Mouse (Mus musculus) mature B cell (primary cell): ENCODE results near the gene Gjc3.
"Not testable (repeated sequence)": the region's sequence is repeated elsewhere in the genome, so short reads cannot be mapped to it uniquely, and the experiment has no call there.

Experiments
- in situ Hi-C: fragments of 300-500 bp; cut with MboI; formaldehyde crosslinking; loops from 2 replicates; pipeline ENCODE4 v1.14.3; 2019

Gjc3 gene

DNA sequence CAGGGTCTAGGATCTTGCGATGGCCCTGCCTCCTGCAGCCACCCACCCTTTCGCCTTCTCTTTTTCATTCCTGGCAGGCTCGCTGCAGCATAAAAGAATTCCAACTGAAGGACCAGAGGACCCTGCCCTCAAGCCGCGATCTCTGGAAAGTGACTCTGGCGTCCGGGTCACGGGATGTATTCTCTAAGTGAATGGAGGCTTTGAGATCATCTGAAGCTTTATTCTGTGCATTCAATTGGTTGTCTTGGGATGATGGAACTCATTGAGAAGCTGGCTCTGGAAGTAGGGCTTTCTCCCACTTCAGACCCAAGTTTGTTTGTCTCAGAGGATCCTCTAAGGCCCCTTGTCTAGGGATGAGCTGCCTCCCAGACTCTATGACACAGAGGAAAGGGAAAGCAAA is at the start of gene Gjc3:
Gjc3 (minus strand) TSS at position 154 of the 400 bp plus-strand sequence.
- in situ Hi-C loops, result no loop called here

DNA sequence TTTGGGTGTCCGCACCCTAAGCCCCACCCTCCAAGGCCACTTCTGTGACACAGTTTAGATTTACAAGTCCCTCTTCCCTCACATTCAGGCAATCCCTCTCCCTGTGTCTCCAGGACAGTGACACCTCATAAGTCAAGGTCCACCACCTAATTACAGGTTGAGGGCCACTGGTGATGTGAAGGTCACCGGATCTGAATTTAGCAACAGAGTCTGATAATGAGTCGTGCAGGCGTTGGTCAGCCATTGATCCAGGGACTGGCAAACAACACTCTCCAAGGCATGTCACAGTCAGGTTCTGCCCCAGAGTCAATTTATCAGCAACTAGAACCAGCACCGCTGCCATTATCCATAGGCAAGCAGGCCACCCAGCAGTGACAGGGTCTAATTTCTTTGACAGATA is 49.5 kb upstream of the Gjc3 start:
- in situ Hi-C loops, result no loop called here

DNA sequence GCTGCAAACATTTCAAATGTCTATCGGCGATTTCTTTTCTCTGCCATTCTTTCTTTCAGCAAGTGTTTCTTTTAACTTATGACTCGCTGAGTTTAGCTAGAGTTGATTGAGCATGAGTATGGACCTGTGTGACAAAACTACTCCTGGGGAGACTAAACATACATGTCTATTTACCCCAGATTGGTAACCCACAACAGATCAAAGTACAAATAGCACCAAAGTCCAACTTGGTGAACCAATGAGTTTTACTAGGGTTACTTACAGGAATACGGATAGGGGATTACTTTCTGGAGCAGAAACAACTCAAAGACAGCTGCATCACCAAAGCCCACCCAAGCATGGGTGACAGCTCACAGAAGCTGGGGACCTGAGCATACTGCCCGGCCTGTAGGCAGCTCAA is 46.5 kb upstream of the Gjc3 start:
- in situ Hi-C loops, result no loop called here

DNA sequence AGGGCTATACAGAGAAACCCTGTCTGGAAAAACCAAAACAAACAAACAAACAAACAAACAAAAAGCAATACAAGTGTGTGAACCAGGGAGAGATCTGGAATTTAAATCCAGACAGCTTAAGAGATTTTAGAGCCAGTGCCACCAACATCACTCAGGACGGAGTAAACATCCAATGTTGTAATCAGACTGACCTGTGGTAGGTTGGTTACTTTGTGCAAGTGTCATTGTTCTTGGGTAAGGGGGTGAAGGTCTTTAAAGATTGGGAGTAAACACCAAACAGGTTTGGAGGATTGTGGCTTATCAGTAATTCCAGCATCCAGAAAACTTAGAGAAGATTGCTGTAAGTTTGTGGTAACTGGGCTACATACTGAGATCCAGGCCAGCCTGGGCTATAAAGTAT is 23.5 kb upstream of the Gjc3 start:
- in situ Hi-C loops, result no loop called here

DNA sequence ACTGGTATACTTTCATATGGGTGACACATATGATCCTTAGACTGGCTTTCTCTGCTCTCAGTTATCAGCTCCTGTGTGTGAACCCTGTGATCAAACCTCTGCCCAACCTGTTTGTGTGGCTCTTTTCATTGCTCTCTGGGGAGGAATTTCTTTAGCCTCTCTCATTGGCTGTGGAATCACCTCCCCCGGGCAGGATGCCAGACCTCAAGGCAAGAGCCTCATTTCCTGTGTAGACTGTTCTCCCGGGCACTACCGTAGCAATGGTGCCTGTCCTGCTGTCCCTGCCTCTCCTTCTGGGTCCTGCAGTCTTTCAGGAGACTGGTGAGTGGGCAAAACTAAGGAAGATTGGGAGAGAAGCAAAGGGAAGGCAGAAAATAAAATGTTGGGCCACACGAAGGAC is 18.4 kb upstream of the Gjc3 start, which contains the start of gene Azgp1:
Azgp1 (plus strand) TSS at position 221 of the 400 bp plus-strand sequence.
- in situ Hi-C loops, result no loop called here

DNA sequence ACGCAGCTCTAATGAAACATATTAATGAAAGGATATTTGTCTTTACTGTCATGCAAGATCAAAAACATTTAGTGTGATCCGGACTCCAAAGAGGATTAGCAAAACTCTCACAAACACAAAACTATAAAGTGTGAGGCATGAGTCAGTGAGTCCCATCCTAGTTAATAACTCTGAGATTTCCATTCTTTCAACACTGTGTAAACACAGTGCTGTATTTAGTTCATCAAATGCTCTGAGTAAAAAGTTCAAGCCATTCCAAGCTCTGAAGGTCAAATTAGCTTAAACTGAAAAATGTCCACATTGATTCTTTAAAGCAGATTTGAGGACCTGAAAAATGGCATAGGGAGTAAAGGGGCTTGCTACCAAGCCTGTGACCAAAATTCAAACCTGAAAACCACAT is 16.2 kb upstream of the Gjc3 start:
- in situ Hi-C loops, result no loop called here

DNA sequence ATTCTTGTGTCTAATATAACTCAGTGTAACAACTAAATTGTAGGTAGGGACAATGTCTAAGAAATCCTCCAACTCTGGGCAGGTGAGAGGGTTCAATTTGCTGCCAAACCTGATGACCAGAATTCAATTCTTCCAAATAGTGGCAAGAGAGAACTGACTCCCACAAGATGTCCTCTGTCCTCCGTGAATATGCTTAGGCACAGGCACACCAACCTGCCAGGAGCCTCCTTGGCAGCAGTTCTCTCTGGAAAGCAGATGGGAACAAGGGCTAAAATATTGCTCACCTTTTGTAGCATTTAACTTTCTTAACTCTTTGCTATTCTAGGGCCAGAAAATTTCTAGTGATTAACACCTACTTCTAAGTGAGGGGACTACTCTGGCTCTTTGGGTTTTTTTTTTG is 14.4 kb upstream of the Gjc3 start:
- in situ Hi-C loops, result no loop called here

DNA sequence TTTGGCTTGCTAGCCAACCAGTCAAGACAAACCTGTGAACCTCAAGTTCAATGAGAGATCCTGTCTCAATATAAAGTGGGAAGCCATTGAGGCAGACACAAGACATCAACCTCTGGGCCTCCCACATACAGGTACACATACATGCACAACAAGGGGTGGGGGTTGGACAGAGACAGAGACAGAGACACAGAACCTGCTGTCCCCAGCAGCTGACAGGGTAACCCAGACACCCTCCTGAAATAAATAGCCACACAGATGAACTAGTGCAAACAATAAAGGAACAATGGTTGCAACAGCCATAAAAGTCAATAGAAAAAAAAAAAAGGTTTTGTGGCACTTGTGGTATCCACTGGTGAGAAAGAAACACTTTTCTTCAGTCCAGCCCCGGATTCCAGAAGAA is 12.5 kb upstream of the Gjc3 start:
- in situ Hi-C loops, result no loop called here

DNA sequence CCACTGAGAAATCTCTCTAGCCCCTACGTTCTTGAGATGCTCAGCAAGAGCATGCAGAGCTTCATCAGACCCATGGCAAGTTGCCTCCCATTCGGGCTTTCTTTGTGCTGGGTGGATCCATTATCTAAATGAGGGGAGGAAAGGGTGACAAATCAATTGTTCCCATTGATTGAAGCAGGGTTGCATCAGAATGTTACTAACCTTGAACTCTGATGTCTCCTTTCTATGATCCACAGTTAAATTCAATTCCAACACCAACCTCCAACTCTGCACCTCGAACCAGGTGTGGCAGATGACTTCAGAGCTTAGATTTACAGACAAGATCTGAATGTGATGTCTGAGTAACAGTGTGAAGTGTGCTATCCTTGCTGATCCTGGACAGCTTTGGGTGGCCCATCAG is 11.8 kb upstream of the Gjc3 start:
- in situ Hi-C loops, result no loop called here

DNA sequence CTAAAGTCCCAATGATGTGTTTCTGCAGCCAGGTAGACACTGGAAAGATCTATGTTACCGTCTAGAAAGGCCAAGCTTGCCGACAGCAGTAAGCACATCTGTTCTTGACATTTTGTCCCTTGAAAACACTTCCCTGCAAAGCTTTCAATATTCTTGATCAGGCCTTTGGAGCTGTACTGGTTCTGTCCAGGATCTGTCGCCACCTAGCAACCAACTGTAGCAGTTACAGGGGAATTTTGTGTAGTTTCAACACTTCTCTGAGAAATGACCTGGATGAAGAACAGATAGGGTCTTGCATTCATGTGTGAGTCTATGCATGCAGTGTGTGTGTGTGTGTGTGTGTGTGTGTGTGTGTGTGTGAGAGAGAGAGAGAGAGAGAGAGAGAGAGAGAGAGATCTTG is 10.8 kb upstream of the Gjc3 start:
- in situ Hi-C loops, result no loop called here

DNA sequence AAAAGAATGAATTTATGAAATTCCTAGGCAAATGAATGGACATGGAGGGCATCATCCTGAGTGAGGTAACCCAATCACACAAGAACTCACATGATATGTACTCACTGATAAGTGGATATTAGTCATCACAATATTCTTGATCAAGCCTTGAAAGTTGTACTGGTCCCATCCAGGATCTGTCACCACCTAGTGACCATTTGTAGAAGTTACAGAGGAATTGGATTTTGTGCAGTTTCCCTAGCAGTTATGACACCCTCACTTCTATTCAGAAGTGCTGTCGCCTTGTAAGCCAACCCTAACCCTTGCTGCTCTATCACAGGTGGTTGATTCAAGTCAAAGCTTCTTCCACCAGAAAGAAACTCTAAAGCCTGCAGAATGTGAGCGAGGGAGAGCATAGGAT is 10.3 kb upstream of the Gjc3 start:
- in situ Hi-C loops, result no loop called here

DNA sequence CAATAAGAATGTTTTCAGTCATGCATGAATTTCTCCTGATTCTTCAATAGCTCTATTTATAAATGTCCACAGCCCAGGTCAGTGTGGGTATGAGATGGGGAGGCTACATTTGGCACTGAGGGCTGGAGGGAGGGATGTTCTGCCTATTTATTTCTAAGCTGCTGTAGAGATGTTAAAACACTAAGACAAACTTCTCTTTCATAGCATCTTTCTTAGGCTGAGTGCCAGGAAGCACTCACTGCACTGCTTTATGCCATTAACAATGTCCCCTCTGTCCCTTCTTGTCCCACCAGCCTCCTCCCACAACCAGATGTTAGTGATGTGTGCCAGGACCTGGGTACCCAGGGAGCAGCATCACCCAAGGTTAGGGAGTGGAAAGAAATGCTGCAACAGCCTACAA is 3.6 kb upstream of the Gjc3 start:
- in situ Hi-C loops, result no loop called here

DNA sequence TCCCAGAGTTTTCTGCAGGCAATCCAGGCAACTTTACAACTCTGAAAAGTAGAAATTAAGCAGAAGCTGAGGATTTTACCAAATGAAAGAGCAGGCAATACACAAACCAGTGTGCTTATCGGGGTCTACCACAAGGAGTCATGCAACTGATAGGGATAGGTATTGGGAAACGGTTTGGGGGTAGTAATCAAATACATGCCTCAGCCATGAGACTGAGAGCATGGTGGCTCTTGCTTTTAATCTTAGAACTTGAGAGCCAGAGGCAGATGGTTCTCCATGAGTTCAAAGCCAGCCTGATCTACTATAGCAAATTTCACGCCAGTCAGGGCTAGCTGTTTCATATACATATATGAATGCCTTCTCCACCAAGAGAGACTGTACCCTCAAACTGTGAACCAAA is 6.5 kb downstream of the Gjc3 start:
- in situ Hi-C loops, result no loop called here

DNA sequence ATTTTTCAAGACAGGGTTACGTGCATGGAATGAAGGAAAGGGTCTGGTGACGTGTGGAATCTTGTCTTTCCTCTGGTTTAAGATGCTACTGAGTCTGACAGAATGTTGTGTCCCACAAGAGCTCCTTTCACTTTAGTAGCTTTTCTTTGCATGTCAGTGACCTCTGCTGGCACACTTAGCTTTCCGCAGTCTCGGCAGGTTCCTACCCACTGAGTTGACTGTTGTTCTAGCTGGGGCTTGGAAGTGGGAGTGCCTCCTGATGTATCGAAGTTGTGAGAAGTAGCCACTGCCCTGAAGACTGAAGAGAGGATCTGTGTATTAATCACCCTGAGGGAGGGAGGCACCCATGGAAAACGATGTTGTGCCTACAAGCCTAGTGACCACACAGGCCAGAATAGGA is 11.7 kb downstream of the Gjc3 start:
- in situ Hi-C loops, result no loop called here

DNA sequence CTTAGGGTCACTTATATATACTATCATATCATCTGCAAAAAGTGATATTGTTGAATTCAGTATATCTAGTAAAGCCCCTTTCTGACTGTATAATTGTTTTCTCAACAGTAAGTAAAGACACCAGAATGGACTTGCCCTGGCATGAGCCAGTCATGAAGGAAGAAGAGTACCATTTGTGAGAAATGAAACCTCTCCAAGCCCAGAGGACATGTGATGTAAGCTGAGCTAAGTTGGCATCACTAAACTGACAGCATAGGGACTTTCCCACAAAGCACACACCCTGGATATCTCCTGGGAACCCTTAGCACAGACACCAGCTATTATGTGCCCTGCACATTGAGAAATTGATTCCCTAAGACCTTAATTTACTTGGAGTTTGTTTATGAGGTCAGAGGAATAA is 15.6 kb downstream of the Gjc3 start:
- in situ Hi-C loops, result no loop called here

DNA sequence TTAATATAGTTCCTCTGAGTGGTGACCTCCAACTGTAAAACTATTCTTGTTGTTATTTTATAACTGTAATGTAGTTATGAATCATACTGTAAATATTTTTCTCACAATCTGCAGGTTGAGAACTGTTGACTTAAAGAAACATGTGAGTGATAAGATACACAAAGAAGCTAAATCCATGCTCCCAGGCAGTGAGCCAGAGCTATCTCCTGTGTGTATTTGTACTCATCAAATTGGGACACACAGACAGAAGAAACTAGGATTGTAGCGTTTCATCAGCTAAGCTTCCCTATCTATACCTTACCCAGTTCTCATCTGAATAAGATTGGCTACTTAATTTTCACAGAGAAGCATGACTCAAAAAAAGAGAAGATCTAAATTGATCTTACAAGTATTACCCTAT is 19.8 kb downstream of the Gjc3 start:
- in situ Hi-C loops, result no loop called here

DNA sequence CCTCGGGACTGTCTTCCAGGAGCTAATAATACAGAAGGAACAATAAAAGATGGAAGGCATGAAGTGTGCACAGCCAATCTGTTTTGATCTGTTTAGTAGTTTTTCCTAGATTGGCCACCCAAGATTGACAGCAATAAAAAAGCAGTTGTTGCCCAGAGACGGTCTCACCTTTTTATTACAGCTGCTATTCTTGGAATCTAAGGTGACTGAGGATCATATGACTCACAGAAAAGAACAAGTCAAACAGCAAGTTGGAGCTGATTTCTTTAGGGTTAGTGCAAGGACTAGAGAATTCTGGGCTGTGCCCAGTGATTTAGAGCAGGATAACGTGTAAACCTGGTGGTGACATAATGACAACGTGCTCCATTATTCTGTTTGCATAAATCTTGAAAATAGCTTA is 21.9 kb downstream of the Gjc3 start:
- in situ Hi-C loops, result no loop called here

DNA sequence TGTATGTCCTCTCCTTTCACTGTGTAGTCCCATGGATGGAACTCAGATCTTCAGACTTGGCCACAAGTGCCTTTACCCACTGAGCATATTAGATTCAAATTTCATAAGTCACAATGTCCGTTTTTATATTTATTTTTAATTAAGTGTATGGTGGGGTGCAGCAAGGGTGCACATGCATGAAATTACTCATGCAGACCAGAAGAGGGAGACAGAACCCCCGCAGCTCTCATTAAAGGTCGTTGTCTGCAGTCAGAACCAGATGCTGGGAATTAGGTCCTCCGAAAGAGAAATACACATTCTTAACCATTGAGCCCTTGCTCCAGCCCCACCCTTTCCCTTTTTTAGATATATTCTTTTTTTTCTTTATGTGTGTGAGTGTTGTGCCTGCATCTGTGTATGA is 25.7 kb downstream of the Gjc3 start:
- in situ Hi-C loops, result no loop called here

DNA sequence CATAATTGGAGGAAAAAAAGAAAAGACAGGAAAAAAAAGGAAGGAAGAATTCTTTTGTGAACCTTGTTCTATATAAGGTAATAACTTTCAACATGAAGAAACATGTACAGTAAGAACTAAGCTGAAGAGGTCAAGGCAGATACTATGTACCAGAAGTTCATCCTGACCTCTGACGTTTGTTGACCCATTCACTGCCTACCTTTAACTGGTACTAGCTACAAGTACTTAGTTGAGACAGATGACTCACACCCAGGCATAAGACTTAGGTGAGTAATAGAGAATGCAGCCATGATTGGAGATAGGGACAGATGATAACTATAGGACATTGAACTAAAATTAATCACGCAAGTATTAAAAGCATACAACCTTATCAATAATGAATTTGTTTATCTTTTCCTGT is 26.4 kb downstream of the Gjc3 start:
- in situ Hi-C loops, result no loop called here

DNA sequence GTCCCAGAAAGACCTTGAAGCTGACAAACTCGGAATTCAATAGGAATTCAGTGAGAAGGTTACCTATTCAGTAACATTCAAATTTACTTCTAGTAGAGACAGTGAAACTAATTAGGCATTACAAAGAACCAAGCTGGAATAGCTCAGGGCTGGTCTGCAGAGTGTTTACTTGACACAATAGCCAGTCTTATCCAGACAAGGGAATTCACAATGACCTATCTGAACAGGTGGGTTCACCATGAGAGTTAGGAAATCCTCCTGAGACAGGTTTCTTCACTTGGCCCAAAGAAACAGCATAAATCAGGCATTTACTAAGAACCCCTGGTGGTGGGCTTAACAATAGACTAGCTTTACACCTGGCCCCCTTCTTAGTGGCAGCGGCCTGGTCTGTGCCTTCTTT is 29.0 kb downstream of the Gjc3 start:
- in situ Hi-C loops, result not testable (repeated sequence)

DNA sequence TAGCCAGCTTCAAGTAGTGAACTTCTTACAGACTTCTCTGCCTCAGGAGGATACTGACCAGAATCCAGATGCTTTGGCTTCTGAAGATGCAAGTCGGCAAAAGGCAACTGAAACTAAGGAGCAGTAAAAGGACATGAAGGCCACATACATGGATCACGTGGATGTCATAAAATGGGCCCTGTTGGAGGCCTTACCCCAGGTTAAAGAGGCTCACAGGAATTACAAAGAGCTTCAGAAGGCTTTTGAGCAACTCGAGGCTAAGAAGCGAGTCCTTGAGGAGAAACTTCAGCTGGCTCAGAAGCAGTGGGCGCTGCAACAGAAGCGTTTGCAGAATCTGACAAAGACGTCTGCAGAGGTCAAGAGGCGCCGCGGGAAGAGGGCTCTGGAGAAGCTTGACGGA is 34.5 kb downstream of the Gjc3 start:
- in situ Hi-C loops, result no loop called here

DNA sequence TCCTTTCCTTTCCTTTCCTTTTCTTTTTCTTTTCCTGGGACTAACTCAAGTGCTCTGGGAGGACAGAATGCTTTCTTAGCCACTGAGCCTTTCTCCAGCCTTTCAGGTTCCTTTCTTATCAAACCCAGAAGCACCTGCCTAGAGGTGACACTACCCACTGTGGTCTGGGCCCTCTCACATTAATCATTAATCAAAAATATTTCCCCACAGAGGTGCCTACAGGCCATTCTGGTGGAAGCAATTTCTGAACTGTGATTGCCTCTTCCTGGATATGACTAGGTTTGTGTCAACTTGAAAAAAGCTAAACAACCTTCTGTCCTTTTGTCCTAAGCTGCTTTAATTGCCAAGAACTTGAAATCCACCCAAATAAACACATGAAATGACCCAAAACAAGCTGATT is 40.7 kb downstream of the Gjc3 start:
- in situ Hi-C loops, result no loop called here

DNA sequence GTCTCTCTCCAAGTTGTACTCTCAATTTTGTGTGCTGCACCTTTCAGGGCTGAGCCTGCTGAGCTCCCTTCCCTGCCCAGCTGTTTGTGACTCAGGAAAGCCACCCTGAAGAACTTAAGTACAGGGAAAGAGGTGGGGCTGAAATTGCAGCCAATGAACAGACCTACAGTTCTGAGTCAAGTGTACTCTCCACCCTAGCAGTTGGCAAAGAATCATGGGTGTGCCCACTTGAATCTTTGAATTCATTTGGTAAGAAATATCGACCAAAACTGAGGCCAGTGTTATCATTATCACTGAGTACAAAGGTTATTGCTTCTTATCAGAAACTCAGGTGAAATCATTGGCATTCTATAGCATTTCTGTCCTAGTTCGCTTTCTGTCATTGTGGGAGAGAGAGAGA is 41.4 kb downstream of the Gjc3 start, which contains the start of gene Cyp3a13:
Cyp3a13 (minus strand) TSS at position 88 of the 400 bp plus-strand sequence.
- in situ Hi-C loops, result no loop called here

DNA sequence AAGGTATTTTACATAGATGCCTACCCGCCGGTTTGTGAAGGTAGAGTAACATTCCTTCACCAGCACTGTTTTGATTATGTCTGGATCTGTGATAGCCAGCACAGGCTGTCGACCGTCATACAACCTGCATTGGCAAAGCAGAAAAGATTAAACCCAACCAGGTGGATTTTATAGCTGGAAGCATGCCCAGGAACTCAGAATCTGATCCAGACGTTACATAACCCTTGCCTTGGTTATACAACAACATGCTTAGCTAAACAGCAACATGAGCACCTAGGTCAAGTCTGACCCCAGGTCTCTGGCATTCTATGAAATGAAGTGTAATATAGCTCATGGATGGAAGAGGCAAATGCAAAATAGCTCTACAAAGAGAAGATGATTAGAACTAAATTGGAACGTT is 47.3 kb downstream of the Gjc3 start:
- in situ Hi-C loops, result no loop called here

DNA sequence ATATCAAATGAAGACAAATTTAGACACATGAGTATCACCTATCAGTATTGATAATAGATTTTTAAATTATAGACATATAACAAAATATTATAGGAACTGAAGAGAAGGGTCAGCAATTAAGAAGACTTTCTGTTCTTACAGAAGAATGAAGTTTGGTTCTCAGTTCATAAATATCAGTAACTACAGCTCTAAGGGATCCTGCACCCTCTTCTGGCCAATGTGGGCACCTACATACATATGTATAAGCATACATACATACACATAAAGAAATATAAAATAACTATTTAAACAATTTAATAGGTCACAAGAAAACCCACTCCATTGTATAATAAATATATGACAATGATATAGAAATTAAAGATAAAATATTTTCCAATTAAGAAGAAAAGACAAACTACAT is 48.4 kb downstream of the Gjc3 start:
- in situ Hi-C loops, result no loop called here
